Mouse (Mus musculus): ENCODE measurements around the gene Taf6.
"Not testable (repeated sequence)": the region's sequence is repeated elsewhere in the genome, so short reads cannot be mapped to it uniquely, and the experiment has no call there.

The Taf6 gene

GRCm38 (mm10) chr5:138186950-138187638 is at the start of gene Taf6, which contains the start of gene Cnpy4:
TSS of gene Taf6 (minus strand) at chr5:138187451.
TSS of gene Cnpy4 (plus strand) at chr5:138187485.
- DNase-seq (ENCODE audit: low spot score): peak; percentile 32

GRCm38 (mm10) chr5:138234224-138234623 is 47.0 kb upstream of the Taf6 start:
- DNase-seq (ENCODE audit: low spot score): no peak

GRCm38 (mm10) chr5:138233778-138234177 is 46.5 kb upstream of the Taf6 start:
- no peak for DNase-seq (ENCODE audit: low spot score)

- DNase-seq (ENCODE audit: low spot score): no peak
These were observed 42.3 kb upstream of the Taf6 start for GRCm38 (mm10) chr5:138229511-138229910.

- no peak for DNase-seq (ENCODE audit: low spot score)
These were observed 40.8 kb upstream of the Taf6 start for GRCm38 (mm10) chr5:138228026-138228425.

GRCm38 (mm10) chr5:138227367-138227766 is 40.1 kb upstream of the Taf6 start:
- DNase-seq (ENCODE audit: low spot score): no peak

- no peak for DNase-seq (ENCODE audit: low spot score)
These were observed 39.2 kb upstream of the Taf6 start for GRCm38 (mm10) chr5:138226491-138226890.

- DNase-seq (ENCODE audit: low spot score): no peak
These were observed 38.4 kb upstream of the Taf6 start, which contains the start of gene Nxpe5 for GRCm38 (mm10) chr5:138225700-138226099. TSS of gene Nxpe5 (plus strand) at chr5:138225898.

GRCm38 (mm10) chr5:138223287-138223686 is 36.0 kb upstream of the Taf6 start:
- DNase-seq (ENCODE audit: low spot score): no peak

GRCm38 (mm10) chr5:138222111-138222510 is 34.9 kb upstream of the Taf6 start:
- peak; percentile 80 for DNase-seq (ENCODE audit: low spot score)

GRCm38 (mm10) chr5:138219864-138220263 is 32.6 kb upstream of the Taf6 start:
- no peak for DNase-seq (ENCODE audit: low spot score)

- DNase-seq (ENCODE audit: low spot score): not testable (repeated sequence)
These were observed 29.4 kb upstream of the Taf6 start for GRCm38 (mm10) chr5:138216632-138217031.

- no peak for DNase-seq (ENCODE audit: low spot score)
These were observed 20.6 kb upstream of the Taf6 start for GRCm38 (mm10) chr5:138207873-138208272.

GRCm38 (mm10) chr5:138207253-138207652 is 20.0 kb upstream of the Taf6 start:
- no peak for DNase-seq (ENCODE audit: low spot score)

- DNase-seq (ENCODE audit: low spot score): no peak
These were observed 14.8 kb upstream of the Taf6 start for GRCm38 (mm10) chr5:138202086-138202485.

GRCm38 (mm10) chr5:138199576-138199975 is 12.3 kb upstream of the Taf6 start:
- DNase-seq (ENCODE audit: low spot score): no peak

- no peak for DNase-seq (ENCODE audit: low spot score)
These were observed 8.2 kb upstream of the Taf6 start for GRCm38 (mm10) chr5:138195463-138195862.

- no peak for DNase-seq (ENCODE audit: low spot score)
These were observed 7.6 kb upstream of the Taf6 start for GRCm38 (mm10) chr5:138194755-138195345.

- peak; percentile 44 for DNase-seq (ENCODE audit: low spot score)
These were observed 6.8 kb upstream of the Taf6 start, which contains the start of gene Mblac1 for GRCm38 (mm10) chr5:138193771-138194727. TSS of gene Mblac1 (plus strand) at chr5:138194314.

- no peak for DNase-seq (ENCODE audit: low spot score)
These were observed 533 bp upstream of the Taf6 start for GRCm38 (mm10) chr5:138187661-138188306.

GRCm38 (mm10) chr5:138173217-138173616 is 14.0 kb downstream of the Taf6 start:
- no peak for DNase-seq (ENCODE audit: low spot score)
